Mouse (Mus musculus) testis, adult 2 months (tissue): Measurements from ENCODE around the gene Wdr18.

Source experiments
- CTCF ChIP-seq: fragments of 200-500 bp; IDR thresholded peaks from 2 replicates; pipeline ENCODE4 v1.5.1; 2012; ENCODE audit warnings: low read depth, mild to moderate bottlenecking, inconsistent platforms, low read length, moderate library complexity; ENCODE audit not compliant: control insufficient read depth, insufficient read depth, insufficient replicate concordance
- POLR2A ChIP-seq: fragments of 200-500 bp; IDR thresholded peaks from 2 replicates; pipeline ENCODE4 v1.6.1; 2012; ENCODE audit warnings: low read depth, mild to moderate bottlenecking, inconsistent platforms, low read length, moderate library complexity; ENCODE audit not compliant: control insufficient read depth

GRCm38 (mm10) chr10:79924998-79925784 lies 34.8 kb upstream of the Wdr18 start:
- TF ChIP-seq CTCF (peak; percentile 100), POLR2A (no peak)
